Mouse (Mus musculus): ENCODE measurements around the gene Slc16a5.

The Slc16a5 gene

GRCm38 (mm10) chr11:115515021-115515420, 52.7 kb downstream of the Slc16a5 start:
- DNase-seq (ENCODE audit: low read depth): no peak

- DNase-seq (ENCODE audit: low read depth): no peak
Observed at GRCm38 (mm10) chr11:115516942-115517341, 54.7 kb downstream of the Slc16a5 start.

GRCm38 (mm10) chr11:115518693-115519092, 56.4 kb downstream of the Slc16a5 start:
- no peak for DNase-seq (ENCODE audit: low read depth)

- DNase-seq (ENCODE audit: low read depth): no peak
Observed at GRCm38 (mm10) chr11:115519581-115519980, 57.3 kb downstream of the Slc16a5 start.

- DNase-seq (ENCODE audit: low read depth): no peak
Observed at GRCm38 (mm10) chr11:115520218-115520617, 57.9 kb downstream of the Slc16a5 start.

GRCm38 (mm10) chr11:115521080-115521479, 58.8 kb downstream of the Slc16a5 start:
- no peak for DNase-seq (ENCODE audit: low read depth)

- DNase-seq (ENCODE audit: low read depth): no peak
Observed at GRCm38 (mm10) chr11:115522238-115522637, 60.0 kb downstream of the Slc16a5 start.

- no peak for DNase-seq (ENCODE audit: low read depth)
Observed at GRCm38 (mm10) chr11:115522703-115523102, 60.4 kb downstream of the Slc16a5 start.

Measured in fibroblast of lung, adult 2 months (primary cell).